Mouse (Mus musculus) midbrain, embryonic 11.5 days (tissue): Measurements from ENCODE around the gene Grb2. TPM values are rescaled to one million over a fixed set of nuclear protein-coding genes. Genes with fewer than 3 reads are reported as not detected.

Source experiments
- ATAC-seq: fragments of 200-750 bp; cut with Nextera tagmentation; 2 replicates; pipeline ENCODE4 v1.8.0; 2017; ENCODE audit warnings: moderate TSS enrichment, moderate library complexity; ENCODE audit not compliant: low FRiP score
- DNase-seq: peaks from one replicate; pipeline ENCODE4 v3.0.0; 2015; ENCODE audit warnings: low spot score; ENCODE audit errors: missing footprints
- H3K27ac ChIP-seq: fragments of 300-500 bp; sonication (generic); 2 replicates; pipeline ENCODE4 v1.5.1; 2014; ENCODE audit warnings: low read depth, low read length
- H3K27me3 ChIP-seq: fragments of 300-500 bp; sonication (generic); 2 replicates; pipeline ENCODE4 v1.6.1; 2014; ENCODE audit warnings: mild to moderate bottlenecking, low read length, moderate library complexity, mixed read lengths; ENCODE audit not compliant: control insufficient read depth, insufficient read depth
- H3K36me3 ChIP-seq: fragments of 300-500 bp; sonication (generic); 2 replicates; pipeline ENCODE4 v1.6.1; 2014; ENCODE audit warnings: mild to moderate bottlenecking, low read length, moderate library complexity, mixed read lengths; ENCODE audit not compliant: control insufficient read depth, insufficient read depth
- H3K4me1 ChIP-seq: fragments of 300-500 bp; sonication (generic); 2 replicates; pipeline ENCODE4 v1.6.1; 2014; ENCODE audit warnings: low read length; ENCODE audit not compliant: control insufficient read depth, insufficient read depth
- H3K4me2 ChIP-seq: fragments of 300-500 bp; sonication (generic); 2 replicates; pipeline ENCODE4 v1.6.1; 2014; ENCODE audit warnings: mild to moderate bottlenecking, moderate library complexity
- H3K4me3 ChIP-seq: fragments of 300-500 bp; sonication (generic); 2 replicates; pipeline ENCODE4 v1.5.1; 2014; ENCODE audit warnings: low read depth, low read length
- H3K9ac ChIP-seq: fragments of 300-500 bp; sonication (generic); 2 replicates; pipeline ENCODE4 v1.6.1; 2014; ENCODE audit warnings: low read length
- H3K9me3 ChIP-seq: fragments of 300-500 bp; sonication (generic); 2 replicates; pipeline ENCODE4 v1.6.1; 2016; ENCODE audit warnings: low read length; ENCODE audit not compliant: control insufficient read depth
- WGBS: fragments of 180-500 bp; shearing (Covaris S2); extraction: QIAGEN DNeasy Blood & Tissue Kit; methylation state at CpG from one replicate; pipeline ENCODE4 v1.1.7; 2014; 5-methylcytosine and 5-hydroxymethylcytosine counted together
- polyA plus RNA-seq: library from polyadenylated mRNA; unstranded; fragments of >200 nt; fragmentation: Nextera tagmentation; extraction: Ambion mirVana; gene quantifications from 2 replicates; pipeline ENCODE4 v1.2.1, GENCODE M21; 2014

The Grb2 gene
- polyA plus RNA-seq, 1 experiment from 2014 or later = 77.7 TPM

DNA sequence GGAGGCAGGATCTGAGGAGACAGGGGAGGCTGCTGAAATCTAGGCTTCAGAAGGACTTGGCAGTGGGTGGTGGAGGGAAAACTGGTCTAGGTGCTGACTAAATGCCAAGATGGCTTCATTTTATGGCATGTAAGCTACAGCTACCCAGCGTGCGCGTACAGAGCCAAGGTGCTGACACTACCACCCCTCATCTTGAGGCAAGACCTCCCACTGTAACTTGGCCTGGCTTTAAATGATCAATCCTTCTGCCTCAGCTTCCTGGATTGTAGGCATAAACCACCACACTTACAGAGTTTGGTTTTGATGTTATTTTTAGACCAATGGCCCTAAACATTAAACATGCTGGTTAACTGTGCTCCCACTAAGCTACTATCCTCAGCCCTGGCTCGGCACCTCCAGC lies 68.9 kb downstream of the Grb2 start:
- no peak for DNase-seq
- WGBS = 91% methylated on average over 4 of the region's 4 CpGs
- no peak for ATAC-seq
- H3K27ac ChIP-seq = no peak overlapping the region
- no peaks in the 10 kb centered on the region for H3K36me3 ChIP-seq
- no peak overlapping the region for H3K4me3 ChIP-seq
- no peaks in the 10 kb centered on the region for H3K4me1 ChIP-seq
- H3K9me3 ChIP-seq = no peaks in the 10 kb centered on the region
- H3K27me3 ChIP-seq = no peaks in the 10 kb centered on the region
- H3K9ac ChIP-seq = no peak overlapping the region
- no peak overlapping the region for H3K4me2 ChIP-seq

DNA sequence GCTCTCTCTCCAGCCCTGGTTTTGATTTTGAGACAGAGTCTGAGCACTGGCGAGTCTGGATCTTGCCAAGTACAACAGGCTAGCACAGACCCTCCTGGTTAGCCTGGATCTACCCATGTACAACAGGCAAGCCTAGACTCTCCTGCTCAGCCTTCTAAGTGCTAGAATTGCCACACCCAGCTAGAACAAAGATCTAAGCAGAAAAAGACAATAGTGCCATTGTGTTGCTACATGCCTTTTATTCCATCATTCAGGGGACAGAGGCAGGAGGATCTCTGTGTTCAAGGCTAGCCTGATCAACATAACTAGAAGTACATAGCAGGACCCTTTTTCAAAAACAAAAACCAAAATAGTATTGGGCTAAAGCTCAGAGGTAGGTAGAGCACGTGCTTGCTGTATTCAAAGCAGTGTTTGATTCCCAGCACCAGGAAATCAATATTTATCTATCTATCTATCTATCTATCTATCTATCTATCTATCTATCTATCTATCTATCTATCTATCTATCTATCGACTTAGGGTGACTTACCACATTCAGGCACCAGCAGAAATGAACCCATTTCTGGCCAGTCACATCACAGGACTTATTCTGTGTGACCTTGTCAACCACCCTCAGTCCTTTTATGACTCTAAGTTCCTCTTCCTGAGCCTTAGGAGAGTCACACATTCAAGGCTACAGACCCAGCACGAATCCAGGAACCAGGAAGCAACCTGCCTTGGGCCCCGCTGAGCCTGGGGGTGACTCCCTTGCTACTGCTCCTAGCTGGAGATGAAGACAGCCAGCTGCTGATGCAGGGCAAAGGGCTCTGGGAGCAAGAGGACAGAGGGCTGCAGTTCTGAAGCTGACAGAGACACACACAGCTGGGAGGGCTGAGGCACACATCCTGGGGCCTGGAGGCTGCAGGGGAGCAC lies 69.6 kb downstream of the Grb2 start:
- WGBS = 82% methylated on average over 5 of the region's 5 CpGs

DNA sequence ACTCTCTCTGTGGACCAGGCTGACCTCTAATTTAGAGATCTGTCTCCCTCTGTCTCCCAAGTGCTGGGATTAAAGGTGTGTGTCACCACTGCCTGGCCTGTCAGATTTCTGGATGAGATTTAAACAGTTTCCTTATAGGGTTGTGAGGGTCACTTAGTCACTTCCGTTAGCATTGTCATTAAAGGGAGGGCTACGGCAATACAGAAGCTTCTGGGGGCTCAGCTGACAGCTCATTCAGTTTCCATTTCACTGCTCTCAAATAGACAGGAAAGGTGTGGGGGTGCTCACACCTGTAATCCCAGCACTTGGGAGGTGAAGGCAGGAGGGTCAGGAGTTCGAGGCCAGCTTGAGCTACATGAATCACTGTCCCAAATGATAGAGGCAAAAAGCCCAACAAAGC lies 71.4 kb downstream of the Grb2 start:
- H3K27ac ChIP-seq = no peak overlapping the region
- H3K4me2 ChIP-seq = no peak overlapping the region
- no peak for DNase-seq

More for the DNA sequence above, 69.6 kb downstream of the Grb2 start:
- Histone ChIP-seq H3K27me3 (no peaks in the 10 kb centered on the region), H3K9ac (no peak overlapping the region), H3K4me2 (no peak overlapping the region), H3K4me1 (no peaks in the 10 kb centered on the region), H3K36me3 (no peaks in the 10 kb centered on the region), H3K27ac (no peak overlapping the region), H3K9me3 (no peaks in the 10 kb centered on the region), H3K4me3 (no peak overlapping the region)
- DNase-seq = no peak
- ATAC-seq = no peak

DNA sequence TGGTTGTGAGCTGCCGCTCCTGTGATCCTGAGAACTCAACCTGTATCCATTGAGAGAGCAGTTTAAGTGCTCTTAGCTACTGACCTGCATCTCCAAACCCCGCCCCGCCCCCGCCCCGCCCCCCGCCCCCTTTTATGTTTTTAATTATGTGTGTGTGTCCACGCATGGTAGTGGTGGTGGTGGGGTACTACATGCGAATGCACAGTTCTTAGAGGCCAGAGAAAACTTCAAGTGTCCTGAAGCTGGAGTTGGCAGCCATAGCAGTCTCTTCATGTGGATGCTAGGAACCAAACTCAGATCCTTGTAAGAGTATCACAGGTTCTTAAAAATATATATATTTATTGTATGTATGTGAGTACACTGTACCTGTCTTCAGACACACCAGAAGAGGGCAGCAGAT lies 72.9 kb downstream of the Grb2 start:
- Histone ChIP-seq H3K27me3 (no peaks in the 10 kb centered on the region), H3K36me3 (no peaks in the 10 kb centered on the region), H3K9ac (no peak overlapping the region), H3K9me3 (no peaks in the 10 kb centered on the region), H3K4me1 (no peaks in the 10 kb centered on the region), H3K27ac (no peak overlapping the region), H3K4me2 (no peak overlapping the region), H3K4me3 (no peak overlapping the region)
- 76% methylated on average over 8 of the region's 8 CpGs for WGBS
- DNase-seq = no peak
- no peak for ATAC-seq

More for the DNA sequence above, 71.4 kb downstream of the Grb2 start:
- Histone ChIP-seq H3K27me3 (no peaks in the 10 kb centered on the region), H3K9me3 (no peaks in the 10 kb centered on the region), H3K36me3 (no peaks in the 10 kb centered on the region), H3K4me3 (no peak overlapping the region), H3K4me1 (no peaks in the 10 kb centered on the region), H3K9ac (no peak overlapping the region)
- ATAC-seq = no peak
- 82% methylated on average over 3 of the region's 3 CpGs for WGBS

DNA sequence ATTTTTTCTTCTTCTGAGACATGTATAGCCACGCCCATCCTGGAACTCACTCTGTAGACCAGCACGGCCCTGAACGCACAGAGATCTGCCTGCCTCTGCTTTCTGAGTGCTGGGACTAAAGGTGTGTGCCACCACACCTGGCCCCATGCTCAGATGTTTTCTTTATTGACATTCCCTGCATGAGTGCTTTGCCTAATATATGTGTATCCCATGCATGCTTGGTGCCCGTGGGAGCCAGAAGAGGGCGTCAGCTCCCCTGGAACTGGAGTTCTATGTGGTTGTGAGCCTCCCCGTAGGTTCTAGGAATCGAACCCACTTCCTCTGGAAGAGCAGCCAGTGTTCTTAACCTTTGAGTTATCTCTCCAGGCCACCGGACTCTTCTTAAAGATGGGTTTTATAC lies 73.4 kb downstream of the Grb2 start:
- no peak overlapping the region for H3K4me2 ChIP-seq
- H3K9ac ChIP-seq = no peak overlapping the region
- no peaks in the 10 kb centered on the region for H3K27me3 ChIP-seq
- no peak overlapping the region for H3K27ac ChIP-seq
- H3K36me3 ChIP-seq = no peaks in the 10 kb centered on the region
- 91% methylated on average over 8 of the region's 8 CpGs for whole genome bisulfite sequencing
- H3K4me1 ChIP-seq = no peaks in the 10 kb centered on the region
- DNase-seq = no peak
- ATAC-seq = no peak
- H3K4me3 ChIP-seq = no peak overlapping the region
- H3K9me3 ChIP-seq = no peaks in the 10 kb centered on the region

DNA sequence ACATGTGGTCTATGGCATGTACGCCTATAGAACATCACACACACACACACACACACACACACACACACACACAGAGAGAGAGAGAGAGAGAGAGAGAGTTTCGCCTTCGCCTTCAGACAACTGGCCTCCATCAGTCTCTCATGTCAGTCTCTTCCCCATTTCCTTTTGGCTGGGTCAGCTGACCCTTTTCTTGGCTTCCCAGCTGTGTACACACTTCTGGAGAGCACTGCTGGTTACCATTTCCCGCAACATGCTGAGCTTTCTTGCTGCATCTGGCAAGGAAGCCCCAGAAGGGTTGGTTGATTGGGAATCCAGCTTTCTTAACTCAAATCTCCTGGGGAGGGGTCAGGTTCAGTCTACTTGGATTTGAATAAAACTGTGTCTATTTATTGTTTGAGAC lies 74.3 kb downstream of the Grb2 start:
- H3K4me3 ChIP-seq = no peak overlapping the region
- ATAC-seq = no peak
- H3K9me3 ChIP-seq = no peaks in the 10 kb centered on the region
- WGBS = 73% methylated on average over 4 of the region's 4 CpGs
- no peaks in the 10 kb centered on the region for H3K4me1 ChIP-seq
- no peaks in the 10 kb centered on the region for H3K27me3 ChIP-seq
- H3K27ac ChIP-seq = no peak overlapping the region
- DNase-seq = no peak
- H3K4me2 ChIP-seq = no peak overlapping the region
- H3K9ac ChIP-seq = no peak overlapping the region
- H3K36me3 ChIP-seq = no peaks in the 10 kb centered on the region

DNA sequence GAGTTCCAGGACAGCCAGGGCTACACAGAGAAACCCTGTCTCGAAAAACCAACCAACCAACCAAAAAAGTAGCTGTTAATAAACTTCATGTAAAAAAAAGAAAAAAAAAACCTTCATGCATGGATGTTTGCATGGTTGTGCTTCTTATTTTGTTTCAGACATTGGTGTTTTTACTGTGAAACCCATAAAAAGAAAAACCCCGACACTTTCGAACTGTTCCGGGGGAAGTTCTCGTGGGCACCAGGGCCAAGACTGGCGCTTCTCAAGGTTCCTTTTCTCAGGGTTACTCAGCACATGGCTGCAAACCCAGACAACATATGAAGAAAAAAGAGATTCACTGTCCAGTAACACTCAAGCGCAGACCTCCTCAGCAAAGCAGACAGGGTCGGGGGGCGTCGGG lies 75.5 kb downstream of the Grb2 start:
- Histone ChIP-seq H3K27ac (no peak overlapping the region), H3K9me3 (no peaks in the 10 kb centered on the region), H3K27me3 (no peaks in the 10 kb centered on the region), H3K4me2 (no peak overlapping the region), H3K36me3 (no peaks in the 10 kb centered on the region), H3K4me3 (no peak overlapping the region), H3K9ac (no peak overlapping the region), H3K4me1 (no peaks in the 10 kb centered on the region)
- no peak for ATAC-seq
- WGBS = 87% methylated on average over 10 of the region's 10 CpGs
- no peak for DNase-seq

DNA sequence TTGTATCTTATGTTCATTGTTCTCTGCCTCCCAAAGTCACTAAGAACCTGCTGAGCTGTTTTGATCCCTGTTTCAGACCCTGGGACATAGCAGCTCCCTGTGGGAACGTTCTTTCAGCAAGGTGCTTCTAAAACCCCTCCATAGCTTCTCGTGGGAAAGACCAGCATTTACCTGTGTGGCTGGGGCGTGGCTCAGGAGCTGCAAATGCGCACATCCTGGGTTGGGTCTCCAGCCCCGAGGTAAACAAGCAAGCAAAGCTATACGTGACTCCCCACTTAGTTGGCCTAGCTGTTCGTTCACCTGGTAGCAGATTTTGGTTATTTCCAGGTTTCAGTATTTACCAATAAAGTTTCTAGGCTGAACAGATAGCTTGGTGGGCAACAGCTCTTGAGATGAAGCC lies 76.2 kb downstream of the Grb2 start:
- no peak overlapping the region for H3K4me3 ChIP-seq
- DNase-seq = no peak
- 78% methylated on average over 7 of the region's 7 CpGs for WGBS
- no peak overlapping the region for H3K4me2 ChIP-seq
- peaks cover 4% of the 10 kb centered on the region; the same call in 1 of the 2 replicates for H3K4me1 ChIP-seq
- no peak overlapping the region for H3K27ac ChIP-seq
- no peaks in the 10 kb centered on the region for H3K9me3 ChIP-seq
- H3K9ac ChIP-seq = no peak overlapping the region
- no peak for ATAC-seq
- no peaks in the 10 kb centered on the region for H3K27me3 ChIP-seq
- no peaks in the 10 kb centered on the region for H3K36me3 ChIP-seq

DNA sequence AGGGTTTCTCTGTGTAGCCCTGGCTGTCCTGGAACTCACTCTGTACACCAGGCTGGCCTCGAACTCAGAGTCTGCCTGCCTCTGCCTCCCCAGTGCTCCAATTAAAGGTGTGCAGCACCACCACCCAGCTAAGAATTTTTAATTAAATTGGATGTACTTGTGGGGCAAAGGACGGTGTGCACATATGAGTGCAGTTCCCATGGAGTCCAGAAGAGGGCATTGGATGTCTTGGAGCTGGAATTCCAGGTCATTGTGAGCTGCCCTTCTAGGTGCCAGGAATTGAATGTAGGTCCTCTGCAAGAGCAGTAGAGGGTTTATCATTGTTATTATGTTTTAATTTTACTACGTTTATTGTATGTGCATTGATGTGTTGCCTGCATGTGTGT lies 76.9 kb downstream of the Grb2 start:
- DNase-seq (peak; percentile 91), ATAC-seq (no peak)
- Histone ChIP-seq H3K36me3 (no peaks in the 10 kb centered on the region), H3K4me3 (no peak overlapping the region), H3K4me1 (peaks cover 4% of the 10 kb centered on the region; the same call in 1 of the 2 replicates), H3K4me2 (no peak overlapping the region), H3K9me3 (no peaks in the 10 kb centered on the region), H3K27ac (no peak overlapping the region), H3K27me3 (no peaks in the 10 kb centered on the region), H3K9ac (no peak overlapping the region)
- 16% methylated on average over 3 of the region's 3 CpGs for WGBS
